Mouse (Mus musculus) WW6 (cell line): ENCODE measurements at regions not wholly inside any gene's neighbourhood (a gene's known extent, or its start where the extent isn't known, plus 50 kb on each side); places are given as distances from the start of the nearest gene placed in this dataset.

Source experiments
- DNase-seq: peaks from one replicate; pipeline ENCODE4 v3.0.0-alpha.2; 2013; ENCODE audit warnings: low read depth, low spot score

- DNase-seq: no peak
Observed at GRCm38 (mm10) chr14:71432364-71432763, 832.7 kb upstream of the Fam160b2 start.
